Mouse (Mus musculus) heart, adult 11 months (tissue): ENCODE measurements around the gene Gm5475.

Experiments used
- DNase-seq: peaks from one replicate; pipeline ENCODE4 v3.0.0; 2022

The Gm5475 gene

GRCm38 (mm10) chr15:100414011-100414410 is 7.9 kb upstream of the Gm5475 start:
- DNase-seq, result no peak

GRCm38 (mm10) chr15:100414942-100415341 is 7.0 kb upstream of the Gm5475 start:
- no peak for DNase-seq

GRCm38 (mm10) chr15:100415684-100416083 is 6.3 kb upstream of the Gm5475 start:
- no peak for DNase-seq

- no peak for DNase-seq
These were observed 4.0 kb upstream of the Gm5475 start for GRCm38 (mm10) chr15:100417854-100418450.

- no peak for DNase-seq
These were observed 2.6 kb upstream of the Gm5475 start for GRCm38 (mm10) chr15:100419311-100419710.

GRCm38 (mm10) chr15:100419901-100420745 is 1.8 kb upstream of the Gm5475 start:
- DNase-seq, result no peak

- peak; percentile 93 for DNase-seq
These were observed 739 bp upstream of the Gm5475 start for GRCm38 (mm10) chr15:100421059-100421757.

GRCm38 (mm10) chr15:100422476-100422875 is 529 bp downstream of the Gm5475 start:
- no peak for DNase-seq

GRCm38 (mm10) chr15:100422899-100423860 is 1.2 kb downstream of the Gm5475 start:
- DNase-seq, result peak; percentile 100

GRCm38 (mm10) chr15:100423916-100424315 is 2.0 kb downstream of the Gm5475 start:
- no peak for DNase-seq

- DNase-seq, result no peak
These were observed 2.6 kb downstream of the Gm5475 start, which contains the start of gene Slc11a2 for GRCm38 (mm10) chr15:100424396-100425122. Slc11a2 (minus strand) TSS chr15:100425072.

GRCm38 (mm10) chr15:100428296-100428905 is 6.5 kb downstream of the Gm5475 start:
- no peak for DNase-seq

- peak; percentile 93 for DNase-seq
These were observed 8.1 kb downstream of the Gm5475 start for GRCm38 (mm10) chr15:100429959-100430565.

- no peak for DNase-seq
These were observed 11.3 kb downstream of the Gm5475 start for GRCm38 (mm10) chr15:100433234-100433633.

- no peak for DNase-seq
These were observed 14.2 kb downstream of the Gm5475 start for GRCm38 (mm10) chr15:100436112-100436511.

- DNase-seq, result no peak
These were observed 14.6 kb downstream of the Gm5475 start for GRCm38 (mm10) chr15:100436518-100436917.

GRCm38 (mm10) chr15:100443126-100443922 is 21.4 kb downstream of the Gm5475 start:
- peak; percentile 99 for DNase-seq

GRCm38 (mm10) chr15:100446887-100447286 is 24.9 kb downstream of the Gm5475 start:
- no peak for DNase-seq

GRCm38 (mm10) chr15:100448572-100448971 is 26.6 kb downstream of the Gm5475 start:
- no peak for DNase-seq

- DNase-seq, result no peak
These were observed 27.5 kb downstream of the Gm5475 start for GRCm38 (mm10) chr15:100449495-100449894.
